Mouse (Mus musculus): ENCODE results near the gene Gm49027.

Gene Gm49027

DNA sequence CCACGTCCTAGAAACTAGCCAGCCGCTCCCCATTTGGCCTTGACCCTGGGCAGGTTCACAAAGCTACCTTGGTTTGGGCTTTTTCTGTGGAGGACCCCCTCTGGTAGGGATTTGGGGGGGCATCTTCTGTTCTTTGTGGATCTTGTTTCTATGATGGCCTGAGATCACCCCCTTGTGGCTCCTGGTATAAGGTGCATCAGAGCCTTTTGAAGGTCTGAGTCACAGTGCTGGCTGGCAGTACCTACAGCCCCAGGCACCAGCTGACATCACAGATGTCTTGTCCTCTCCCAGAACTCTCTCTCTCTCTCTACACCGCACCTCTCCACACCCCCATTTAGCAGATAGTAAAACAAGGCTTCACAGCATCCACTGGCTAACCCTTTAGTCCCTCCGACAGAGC lies 25.6 kb downstream of the Gm49027 start:
- no peak for DNase-seq

DNA sequence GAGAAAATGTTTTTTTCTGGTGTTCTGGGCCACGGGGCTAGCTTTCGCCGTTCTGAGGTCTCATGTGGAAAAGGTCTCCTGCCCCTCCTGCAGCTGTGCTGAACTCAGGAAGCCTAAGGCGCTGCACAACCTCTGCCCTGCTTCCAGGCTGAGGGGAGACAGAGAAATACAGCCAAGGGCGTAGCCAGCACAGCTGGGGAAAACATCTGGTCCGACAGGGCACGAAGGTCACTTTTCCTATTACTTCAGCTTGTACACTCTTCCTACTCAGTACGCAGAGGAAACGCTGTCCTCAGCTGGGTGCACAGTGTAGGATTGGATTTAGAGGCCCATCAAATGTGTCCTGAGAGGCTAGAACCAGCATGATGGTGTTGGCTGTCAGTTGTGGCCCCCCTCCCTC lies 35.4 kb downstream of the Gm49027 start:
- DNase-seq: no peak

DNA sequence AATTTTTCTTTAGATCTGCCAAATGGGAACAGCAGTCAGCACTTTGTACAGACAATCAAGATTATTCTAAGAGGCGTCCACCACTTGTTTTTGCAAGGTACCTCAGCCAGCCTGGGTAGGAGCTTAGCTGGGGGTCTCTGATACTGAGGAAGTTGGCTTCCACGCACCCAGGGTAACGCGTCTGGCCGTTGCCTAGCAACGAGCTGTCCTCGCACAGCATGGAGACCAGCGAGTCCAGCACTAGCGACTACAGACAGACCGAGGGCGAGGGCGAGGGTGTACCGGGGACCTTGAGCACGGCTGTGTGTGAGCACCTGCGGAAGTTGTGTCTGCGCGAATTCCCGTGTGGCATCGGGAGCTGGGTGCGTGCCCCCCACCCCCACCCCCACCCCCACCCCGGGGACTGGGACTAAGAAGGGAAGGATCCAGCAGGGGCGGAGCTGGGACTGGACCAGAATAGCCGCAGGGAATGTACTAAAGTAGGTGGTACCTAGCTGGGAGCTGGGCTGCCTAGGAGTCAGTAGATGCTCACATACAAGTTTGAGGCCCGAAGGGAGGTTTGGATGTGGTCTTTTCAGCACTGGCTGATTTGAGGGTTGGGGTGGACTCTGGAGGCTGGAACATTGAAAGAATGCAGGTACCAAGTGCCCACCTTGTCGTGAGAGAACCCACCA lies 36.0 kb downstream of the Gm49027 start, which contains the start of the genes Lrrc43 and Il31:
Gene Lrrc43, plus strand, starts transcription at position 194 of the 674 bp plus-strand sequence.
Gene Il31, minus strand, starts transcription at position 378 of the 674 bp plus-strand sequence.
- DNase-seq: no peak

DNA sequence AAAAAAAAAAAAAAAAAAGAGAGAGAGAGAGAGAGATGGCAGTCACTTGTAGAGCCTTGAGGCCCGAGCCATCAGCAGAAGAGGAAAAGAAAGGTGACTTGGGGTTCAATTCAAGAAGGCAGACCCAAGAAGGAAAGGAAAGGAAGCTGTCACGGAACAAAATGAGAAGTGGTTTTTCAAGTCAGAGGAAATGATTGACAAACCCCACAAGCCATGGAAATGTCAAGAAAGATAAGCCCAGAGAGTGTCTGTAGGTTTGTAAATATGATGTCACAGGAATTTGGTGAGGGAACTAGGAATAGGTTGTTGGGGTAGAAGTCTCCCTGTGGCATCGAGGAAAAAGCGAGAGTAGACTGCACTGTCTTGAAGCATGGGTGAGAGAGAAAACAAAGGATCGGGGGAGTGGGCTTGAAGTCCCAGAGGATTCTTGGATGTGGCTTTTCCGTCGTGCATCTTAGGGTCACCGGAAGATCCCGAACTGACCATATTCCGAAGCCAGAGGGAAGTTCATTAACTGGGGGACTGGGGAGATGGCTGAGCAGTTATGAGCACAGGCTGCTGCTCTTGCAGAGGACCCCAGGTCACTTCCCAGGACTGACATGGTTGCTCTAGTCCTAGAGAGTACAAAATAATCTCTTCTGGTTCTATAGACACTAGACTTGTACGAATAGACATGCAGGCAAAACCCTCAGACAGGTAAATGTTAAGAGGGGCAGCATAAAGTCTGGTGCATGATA lies 37.5 kb downstream of the Gm49027 start:
- no peak for DNase-seq

DNA sequence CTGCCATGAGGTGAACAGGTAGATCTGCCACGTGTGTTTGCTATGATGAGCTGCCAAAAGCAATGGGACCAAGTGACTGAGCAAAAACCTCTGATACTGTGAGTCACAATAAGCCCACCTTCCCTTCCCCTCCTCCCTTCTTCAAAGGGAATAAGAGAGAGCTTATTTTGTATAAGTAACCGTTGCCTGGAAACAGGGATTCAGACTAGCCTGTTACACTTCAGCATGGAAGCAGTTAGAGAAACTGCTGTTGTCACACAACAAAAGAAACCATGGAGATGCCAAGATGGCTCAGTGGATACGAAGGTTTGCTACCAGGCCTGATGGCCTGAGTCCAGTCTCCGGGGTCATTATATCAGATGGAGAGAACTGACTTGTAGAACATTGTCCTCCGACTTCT lies 51.5 kb downstream of the Gm49027 start:
- no peak for DNase-seq

DNA sequence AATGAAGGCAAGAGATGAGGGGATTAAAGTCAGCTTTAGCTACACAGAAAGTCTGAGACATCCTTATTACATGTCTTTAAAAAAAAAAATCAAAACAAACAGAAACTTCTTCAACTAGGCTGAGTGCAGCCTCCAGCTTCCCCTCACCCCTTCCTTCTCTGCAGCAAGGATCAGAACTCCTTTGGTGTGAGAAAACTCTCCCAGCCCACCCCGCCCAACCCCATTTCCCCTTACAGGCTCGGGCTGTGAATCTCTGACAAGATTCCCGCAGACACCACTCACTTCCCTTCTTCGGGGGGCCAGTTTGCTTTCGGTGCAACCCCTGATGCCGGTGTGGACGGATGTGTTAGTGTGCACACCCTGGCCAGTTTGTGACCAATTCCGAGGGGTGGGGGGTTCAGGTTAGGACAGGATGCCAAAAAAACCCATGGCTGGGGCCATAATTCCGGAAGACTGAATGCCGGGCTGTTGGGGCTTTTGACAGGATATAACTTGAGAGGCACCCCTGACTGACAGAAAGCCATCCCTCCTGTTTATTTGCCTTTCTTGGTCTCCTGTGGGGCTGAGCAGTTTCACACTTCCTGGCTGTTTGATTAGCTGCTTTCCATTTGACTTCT lies 54.4 kb downstream of the Gm49027 start:
- no peak for DNase-seq

DNA sequence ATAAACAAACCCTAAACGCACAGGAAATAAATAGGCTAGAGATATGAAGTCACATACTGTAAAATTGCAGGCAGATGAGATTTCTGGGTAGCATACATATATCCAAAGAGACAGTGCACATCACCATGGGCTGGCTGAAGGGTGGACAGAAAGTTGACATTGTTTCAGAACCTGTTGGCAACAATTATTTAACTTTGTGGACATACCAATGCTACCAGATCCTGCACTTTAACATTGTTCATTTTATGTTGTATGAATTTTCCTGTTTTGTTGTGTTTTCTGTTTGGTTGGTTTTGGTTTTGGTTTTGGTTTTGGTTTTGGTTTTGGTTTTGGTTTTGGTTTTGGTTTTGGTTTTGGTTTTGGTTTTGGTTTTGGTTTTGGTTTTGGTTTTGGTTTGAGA lies 60.6 kb downstream of the Gm49027 start:
- DNase-seq: no peak

All from right cerebral cortex, postnatal 14 days (tissue).